ENCODE assay signal across 8 mouse cellular contexts in the genomic region with DNA sequence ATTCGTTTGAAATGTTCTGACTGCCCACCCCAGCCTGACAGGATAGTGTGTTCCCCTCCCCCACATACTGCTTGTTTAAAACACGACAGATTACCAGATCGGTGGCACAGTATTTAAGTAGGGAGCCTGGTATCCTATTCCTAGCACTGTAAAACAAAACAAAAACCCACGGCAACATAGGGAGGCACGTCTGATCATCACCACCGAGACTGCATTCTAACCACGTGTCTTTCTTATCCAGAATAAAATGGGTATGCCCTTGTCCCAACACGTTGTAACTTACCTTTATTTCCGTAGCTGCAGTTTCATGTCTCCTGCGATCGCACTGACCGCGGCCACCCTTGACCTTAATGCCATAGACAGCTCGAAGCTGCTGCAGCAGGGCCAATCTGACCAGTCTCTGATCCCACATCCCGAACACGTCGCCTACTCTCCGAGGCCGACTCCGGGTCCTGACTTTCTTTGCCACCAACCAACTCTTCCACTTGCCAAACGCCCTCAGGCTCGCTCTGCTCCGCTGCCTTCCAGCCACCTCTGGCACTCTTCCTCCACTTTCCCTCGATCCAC. TPM values are rescaled to one million over a fixed set of nuclear protein-coding genes. Genes with fewer than 3 reads are reported as not detected.
DNase-seq lines count a peak whose midpoint lies in the region; ATAC-seq lines count a peak whose summit lies in the region.

No protein-coding gene starts in this region.

- peak overlapping the region; percentile 91 for H3K4me2 ChIP-seq in hindbrain, embryonic 15.5 days

- peak; percentile 41 for DNase-seq in embryo, embryonic 10 days (ENCODE audit: low spot score)
- no peak for DNase-seq in embryo, embryonic 11 days
- DNase-seq in thymus, postnatal 14 days: peak; percentile 16
- no peak for DNase-seq in thymus, postnatal 25 days
- DNase-seq in layer of hippocampus, adult 9-10 months (ENCODE audit: low spot score): no peak
- DNase-seq in thymus, postnatal 4 days: no peak

- WGBS in hindbrain, embryonic 15.5 days: 1% methylated on average over 24 of the region's 24 CpGs

- H3K4me1 ChIP-seq in hindbrain, embryonic 15.5 days (replicated peaks): peaks cover 13% of the 10 kb centered on the region

- H3K36me3 ChIP-seq in hindbrain, embryonic 15.5 days: no peaks in the 10 kb centered on the region

- peak overlapping the region; percentile 70 for H3K4me3 ChIP-seq in hindbrain, embryonic 15.5 days

- H3K9ac ChIP-seq in hindbrain, embryonic 15.5 days: peak overlapping the region; percentile 62; the same call in 1 of the 2 replicates

- H3K27ac ChIP-seq in hindbrain, embryonic 15.5 days (replicated peaks): peak overlapping the region; percentile 89; the same call in 1 of the 2 replicates

- H3K9me3 ChIP-seq in hindbrain, embryonic 15.5 days: no peaks in the 10 kb centered on the region

- H3K27me3 ChIP-seq in hindbrain, embryonic 15.5 days: no peaks in the 10 kb centered on the region

- peak; percentile 5; the same call in 1 of the 2 replicates for ATAC-seq in hindbrain, embryonic 15.5 days (ENCODE audit: low FRiP score, low read depth)
- peak; percentile 28 for ATAC-seq in megakaryocyte, adult 5-6 weeks (ENCODE audit: poor library complexity, severe bottlenecking)

RNA-seq across cellular contexts. Expression of a gene that starts 0.7 kb away (rescaled TPM):
- 6.9 and 10.3 TPM in 2 replicates for polyA plus RNA-seq in hindbrain, embryonic 15.5 days (2015; fragmentation: Nextera tagmentation; extraction: Ambion mirVana)
- total RNA-seq in megakaryocyte, adult 5-6 weeks (2015): 48.6 and 49.1 TPM in 2 replicates
- 44.1 and 56.3 TPM in 2 replicates for total RNA-seq in megakaryocyte, adult 5-6 weeks (2017)

RNA-seq across cellular contexts. Expression of a gene that starts 18.8 kb away (rescaled TPM):
- polyA plus RNA-seq in hindbrain, embryonic 15.5 days (2015; fragmentation: Nextera tagmentation; extraction: Ambion mirVana): 225 and 227 TPM in 2 replicates
- 0.82 and 1.1 TPM in 2 replicates for total RNA-seq in megakaryocyte, adult 5-6 weeks (2015)
- not detected in 2 replicates for total RNA-seq in megakaryocyte, adult 5-6 weeks (2017)

Comparison
In these comparisons a context has a peak if more than half of its experiments do, and no peak if none do; other contexts are left out.
1. DNase-seq: peak in embryo, embryonic 10 days (single experiment) and thymus, postnatal 14 days (single experiment); none in embryo, embryonic 11 days (single experiment), thymus, postnatal 25 days (single experiment), layer of hippocampus, adult 9-10 months (single experiment) and thymus, postnatal 4 days (single experiment).